Mouse (Mus musculus): ENCODE measurements around the gene Vmn2r107. TPM values are rescaled to one million over a fixed set of nuclear protein-coding genes. Genes with fewer than 3 reads are reported as not detected.

Vmn2r107 gene
- not detected in 2 replicates for polyA plus RNA-seq (2015; fragmentation: Nextera tagmentation; extraction: Ambion mirVana)

GRCm38 (mm10) chr17:20344942-20345341 is at the start of gene Vmn2r107:
Vmn2r107 (plus strand) TSS chr17:20345242.
- no peaks in the 10 kb centered on the region for H3K27me3 ChIP-seq (ENCODE audit: insufficient read depth, low read length)
- no peak within 1 kb of the TSS for H3K9ac ChIP-seq (replicated peaks; ENCODE audit: low read length)
- ATAC-seq (ENCODE audit: low FRiP score, low TSS enrichment) = no peak
- H3K4me2 ChIP-seq (replicated peaks; ENCODE audit: low read depth, low read length) = no peak within 1 kb of the TSS
- 0 out of 2 replicates have a peak, but pooled peaks cover 4% of the 10 kb centered on the region for H3K9me3 ChIP-seq (ENCODE audit: low read length)
- no peaks in the 10 kb centered on the region for H3K36me3 ChIP-seq (ENCODE audit: insufficient read depth, low read length)
- 55% methylated on average over 2 of the region's 2 CpGs for WGBS
- no peaks in the 10 kb centered on the region for H3K4me1 ChIP-seq (ENCODE audit: insufficient read depth, low read length)
- no peak within 1 kb of the TSS for H3K27ac ChIP-seq (ENCODE audit: low read length)
- H3K4me3 ChIP-seq (ENCODE audit: low read length) = no peak within 1 kb of the TSS

DNA sequence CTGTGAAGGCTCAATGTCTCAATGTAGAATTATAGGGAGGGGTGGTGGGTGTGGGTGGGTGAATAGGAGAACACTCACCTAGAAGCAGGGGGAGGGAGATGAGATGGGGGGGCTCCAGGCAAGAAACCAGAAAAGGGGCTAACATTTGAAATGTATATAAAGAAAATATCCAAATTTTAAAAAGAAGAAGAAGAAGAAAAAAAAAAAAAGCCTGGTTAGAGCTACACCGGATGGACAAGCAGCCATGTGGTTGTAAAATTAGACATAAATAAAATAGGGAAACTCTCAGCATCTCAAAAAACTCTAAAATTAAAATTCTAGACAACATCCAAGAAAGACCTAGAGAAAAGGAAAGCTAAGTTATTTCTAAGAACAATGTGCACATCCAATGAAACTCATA is 39.3 kb upstream of the Vmn2r107 start:
- 83% methylated on average over 1 of the region's 1 CpGs for WGBS
- H3K4me3 ChIP-seq (ENCODE audit: low read length) = no peak overlapping the region
- no peaks in the 10 kb centered on the region for H3K36me3 ChIP-seq (ENCODE audit: insufficient read depth, low read length)
- H3K9ac ChIP-seq (replicated peaks; ENCODE audit: low read length) = no peak overlapping the region
- no peaks in the 10 kb centered on the region for H3K4me1 ChIP-seq (ENCODE audit: insufficient read depth, low read length)
- H3K27ac ChIP-seq (ENCODE audit: low read length) = no peak overlapping the region
- no peak for ATAC-seq (ENCODE audit: low FRiP score, low TSS enrichment)
- 0 out of 2 replicates have a peak, but pooled peaks cover 3% of the 10 kb centered on the region for H3K9me3 ChIP-seq (ENCODE audit: low read length)
- H3K27me3 ChIP-seq (ENCODE audit: insufficient read depth, low read length) = no peaks in the 10 kb centered on the region
- H3K4me2 ChIP-seq (replicated peaks; ENCODE audit: low read depth, low read length) = no peak overlapping the region

- no peaks in the 10 kb centered on the region for H3K36me3 ChIP-seq (ENCODE audit: insufficient read depth, low read length)
- H3K9me3 ChIP-seq (ENCODE audit: low read length) = peaks cover 28% of the 10 kb centered on the region
- 40% methylated on average over 2 of the region's 2 CpGs for WGBS
- H3K4me1 ChIP-seq (ENCODE audit: insufficient read depth, low read length) = no peaks in the 10 kb centered on the region
- ATAC-seq (ENCODE audit: low FRiP score, low TSS enrichment) = no peak
- H3K9ac ChIP-seq (replicated peaks; ENCODE audit: low read length) = no peak overlapping the region
- no peak overlapping the region for H3K4me2 ChIP-seq (replicated peaks; ENCODE audit: low read depth, low read length)
- H3K27ac ChIP-seq (ENCODE audit: low read length) = no peak overlapping the region
- H3K27me3 ChIP-seq (ENCODE audit: insufficient read depth, low read length) = no peaks in the 10 kb centered on the region
- H3K4me3 ChIP-seq (ENCODE audit: low read length) = no peak overlapping the region
Measured at GRCm38 (mm10) chr17:20399105-20399504, 54.1 kb downstream of the Vmn2r107 start.

DNA sequence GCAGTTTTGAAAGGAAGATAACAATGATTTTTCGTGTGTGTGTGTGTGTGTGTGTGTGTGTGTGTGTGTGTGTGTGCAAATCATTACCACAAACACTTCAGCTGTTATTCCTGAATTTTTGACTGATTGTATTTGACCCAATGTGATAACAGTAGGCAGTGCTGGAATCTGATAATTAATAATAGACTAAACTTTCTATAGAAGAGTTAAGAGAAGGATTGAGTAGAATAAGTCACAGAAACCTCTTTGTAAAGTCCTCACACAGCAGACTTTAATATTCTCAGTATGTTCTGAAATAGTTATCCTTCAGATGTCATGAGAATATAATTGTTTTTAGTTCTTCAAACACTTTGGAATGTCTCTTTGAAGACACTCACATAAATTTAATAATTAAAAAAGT is 68.8 kb downstream of the Vmn2r107 start, which contains the start of gene Vmn1r224:
TSS of gene Vmn1r224 (plus strand) at position 301 of the 400 bp plus-strand sequence.
- WGBS = 24% methylated on average over 1 of the region's 1 CpGs
- no peak within 1 kb of the TSS for H3K27ac ChIP-seq (ENCODE audit: low read length)
- no peak within 1 kb of the TSS for H3K4me2 ChIP-seq (replicated peaks; ENCODE audit: low read depth, low read length)
- H3K9ac ChIP-seq (replicated peaks; ENCODE audit: low read length) = no peak within 1 kb of the TSS
- H3K9me3 ChIP-seq (ENCODE audit: low read length) = peaks cover 3% of the 10 kb centered on the region; the same call in 1 of the 2 replicates
- ATAC-seq (ENCODE audit: low FRiP score, low TSS enrichment) = no peak
- H3K4me3 ChIP-seq (ENCODE audit: low read length) = no peak within 1 kb of the TSS
- no peaks in the 10 kb centered on the region for H3K27me3 ChIP-seq (ENCODE audit: insufficient read depth, low read length)
- no peaks in the 10 kb centered on the region for H3K36me3 ChIP-seq (ENCODE audit: insufficient read depth, low read length)
- no peaks in the 10 kb centered on the region for H3K4me1 ChIP-seq (ENCODE audit: insufficient read depth, low read length)

Other genes starting within 250 kb of the Vmn2r107 start
- not detected in 2 replicates for gene Fpr-rs7, start 231.0 kb upstream of the Vmn2r107 start, polyA plus RNA-seq (2015; fragmentation: Nextera tagmentation; extraction: Ambion mirVana)
- not detected in 2 replicates for gene Fpr-rs6, start 162.1 kb upstream of the Vmn2r107 start, polyA plus RNA-seq (2015; fragmentation: Nextera tagmentation; extraction: Ambion mirVana)
- not detected in 2 replicates for gene Vmn2r105, start 110.2 kb upstream of the Vmn2r107 start, polyA plus RNA-seq (2015; fragmentation: Nextera tagmentation; extraction: Ambion mirVana)
- gene Vmn2r106, start 59.7 kb upstream of the Vmn2r107 start, polyA plus RNA-seq (2015; fragmentation: Nextera tagmentation; extraction: Ambion mirVana) = not detected in 2 replicates
- not detected in 2 replicates for gene Vmn1r224, start 68.9 kb downstream of the Vmn2r107 start, polyA plus RNA-seq (2015; fragmentation: Nextera tagmentation; extraction: Ambion mirVana)
- gene Vmn2r108, start 136.1 kb downstream of the Vmn2r107 start, polyA plus RNA-seq (2015; fragmentation: Nextera tagmentation; extraction: Ambion mirVana) = not detected in 2 replicates
- not detected in 2 replicates for gene Vmn1r225, start 152.9 kb downstream of the Vmn2r107 start, polyA plus RNA-seq (2015; fragmentation: Nextera tagmentation; extraction: Ambion mirVana)
- gene Vmn2r109, start 219.5 kb downstream of the Vmn2r107 start, polyA plus RNA-seq (2015; fragmentation: Nextera tagmentation; extraction: Ambion mirVana) = not detected in 2 replicates